Mouse (Mus musculus) midbrain, embryonic 15.5 days (tissue): Measurements from ENCODE around the gene Gucy2e. TPM values are rescaled to one million over a fixed set of nuclear protein-coding genes. Genes with fewer than 3 reads are reported as not detected.
A peak's percentile ranks its signal among the peaks of the same experiment; 100 is the strongest.

Experiments used
- ATAC-seq: fragments of 200-750 bp; cut with Nextera tagmentation; replicated peaks from 2 replicates; pipeline ENCODE4 v1.8.0; 2017; ENCODE audit warnings: moderate TSS enrichment
- H3K27ac ChIP-seq: fragments of 300-500 bp; sonication (generic); 2 replicates; pipeline ENCODE4 v1.5.1; 2015; ENCODE audit warnings: mild to moderate bottlenecking, inconsistent platforms
- H3K27me3 ChIP-seq: fragments of 300-500 bp; sonication (generic); replicated peaks from 2 replicates; pipeline ENCODE4 v1.6.1; 2015; ENCODE audit warnings: inconsistent platforms
- H3K36me3 ChIP-seq: fragments of 300-500 bp; sonication (generic); replicated peaks from 2 replicates; pipeline ENCODE4 v1.6.1; 2015; ENCODE audit warnings: inconsistent platforms
- H3K4me1 ChIP-seq: fragments of 300-500 bp; sonication (generic); 2 replicates; pipeline ENCODE4 v1.6.1; 2015; ENCODE audit warnings: inconsistent platforms
- H3K4me2 ChIP-seq: fragments of 300-500 bp; sonication (generic); 2 replicates; pipeline ENCODE4 v1.6.1; 2015; ENCODE audit warnings: inconsistent platforms, mild to moderate bottlenecking, moderate library complexity
- H3K4me3 ChIP-seq: fragments of 300-500 bp; sonication (generic); 2 replicates; pipeline ENCODE4 v1.5.1; 2015; ENCODE audit warnings: mild to moderate bottlenecking, inconsistent platforms
- H3K9ac ChIP-seq: fragments of 300-500 bp; sonication (generic); 2 replicates; pipeline ENCODE4 v1.6.1; 2015; ENCODE audit warnings: mild to moderate bottlenecking, inconsistent platforms
- H3K9me3 ChIP-seq: fragments of 300-500 bp; sonication (generic); 2 replicates; pipeline ENCODE4 v1.6.1; 2016; ENCODE audit warnings: inconsistent platforms
- WGBS: fragments of 180-500 bp; shearing (Covaris S2); methylation state at CpG from one replicate; pipeline ENCODE4 v1.1.7; 2015; ENCODE audit warnings: mixed read lengths; 5-methylcytosine and 5-hydroxymethylcytosine counted together
- polyA plus RNA-seq: library from polyadenylated mRNA; unstranded; fragments of >200 nt; fragmentation: Nextera tagmentation; extraction: Ambion mirVana; gene quantifications from 2 replicates; pipeline ENCODE4 v1.2.1, GENCODE M21; 2015

The Gucy2e gene
- polyA plus RNA-seq: 0.75 and 0.92 TPM in 2 replicates

DNA sequence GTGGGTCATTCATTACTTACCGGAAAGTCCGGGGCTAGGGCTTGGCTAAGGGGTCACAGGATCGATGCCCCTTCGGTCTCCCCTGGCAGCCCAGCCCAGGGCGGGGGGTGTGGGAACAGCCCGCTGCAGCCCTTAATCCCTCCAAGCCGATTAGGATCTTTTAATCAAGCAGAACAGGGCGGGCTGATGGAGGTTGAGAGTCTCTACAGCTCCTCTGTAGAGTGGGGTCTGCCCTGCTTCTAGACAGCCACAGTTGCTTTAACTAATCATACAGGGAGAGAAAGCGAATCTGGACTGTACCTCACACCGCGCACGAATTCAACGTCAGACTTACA lies at the start of gene Gucy2e:
Gucy2e (minus strand) TSS at position 111 of the 335 bp plus-strand sequence.
- Histone ChIP-seq H3K9ac (peak within 1 kb of the TSS; percentile 55), H3K27me3 (peaks cover 17% of the 10 kb centered on the region), H3K36me3 (no peaks in the 10 kb centered on the region), H3K4me3 (peak within 1 kb of the TSS; percentile 49), H3K4me2 (peak within 1 kb of the TSS; percentile 76), H3K9me3 (no peaks in the 10 kb centered on the region), H3K4me1 (peaks cover 21% of the 10 kb centered on the region), H3K27ac (peak within 1 kb of the TSS; percentile 88)
- 11% methylated on average over 13 of the region's 13 CpGs for WGBS
- ATAC-seq: no peak

DNA sequence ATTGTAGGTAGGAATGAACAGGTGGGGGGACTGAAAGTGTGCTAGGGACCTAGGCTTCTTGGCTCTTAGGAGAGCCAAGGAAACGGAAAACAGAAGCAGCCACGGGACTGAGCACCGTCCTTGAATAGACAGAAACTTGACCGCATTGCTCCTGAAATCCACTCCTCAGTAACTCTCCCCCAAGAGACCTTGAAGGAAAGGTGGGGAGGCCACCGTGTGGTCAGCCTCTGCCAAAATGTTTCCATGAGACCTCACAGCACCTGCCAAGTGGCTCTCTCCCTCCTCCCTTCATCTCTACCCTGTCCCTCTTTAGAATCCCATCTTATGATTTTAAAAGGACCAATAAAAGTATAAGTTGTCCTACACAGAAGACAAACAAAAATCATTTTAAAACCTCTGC lies 40.4 kb upstream of the Gucy2e start:
- no peak overlapping the region for H3K27ac ChIP-seq
- ATAC-seq: no peak
- H3K4me1 ChIP-seq: peaks cover 2% of the 10 kb centered on the region; the same call in 1 of the 2 replicates
- no peak overlapping the region for H3K4me3 ChIP-seq
- H3K9ac ChIP-seq: no peak overlapping the region
- no peaks in the 10 kb centered on the region for H3K27me3 ChIP-seq
- H3K36me3 ChIP-seq: no peaks in the 10 kb centered on the region
- H3K4me2 ChIP-seq: no peak overlapping the region
- no peaks in the 10 kb centered on the region for H3K9me3 ChIP-seq
- WGBS: 70% methylated on average over 5 of the region's 5 CpGs

DNA sequence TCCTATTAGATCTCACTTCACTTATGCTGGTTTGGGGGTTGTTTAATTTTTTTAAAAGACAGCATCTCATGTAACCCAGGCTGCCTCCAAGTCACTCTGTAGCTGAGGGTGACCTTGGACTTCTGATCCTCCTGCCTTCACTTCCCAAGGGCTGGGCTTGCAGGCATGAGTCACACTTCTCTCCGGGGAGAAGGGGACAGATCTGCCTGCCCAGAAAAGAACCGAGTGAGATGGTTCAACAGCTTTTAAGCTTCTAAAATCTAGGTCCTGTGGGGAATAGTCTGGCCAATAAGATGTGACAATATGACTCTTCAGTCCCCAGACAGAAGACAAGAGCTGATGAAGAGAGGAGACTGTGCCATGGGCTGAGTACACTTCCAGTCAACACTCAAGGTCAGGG lies 39.2 kb upstream of the Gucy2e start:
- WGBS: 67% methylated on average over 2 of the region's 2 CpGs
- Histone ChIP-seq H3K4me2 (no peak overlapping the region), H3K4me1 (peaks cover 4% of the 10 kb centered on the region; the same call in 1 of the 2 replicates), H3K27me3 (no peaks in the 10 kb centered on the region), H3K9me3 (no peaks in the 10 kb centered on the region), H3K36me3 (no peaks in the 10 kb centered on the region), H3K27ac (no peak overlapping the region), H3K9ac (no peak overlapping the region), H3K4me3 (no peak overlapping the region)
- ATAC-seq: no peak

DNA sequence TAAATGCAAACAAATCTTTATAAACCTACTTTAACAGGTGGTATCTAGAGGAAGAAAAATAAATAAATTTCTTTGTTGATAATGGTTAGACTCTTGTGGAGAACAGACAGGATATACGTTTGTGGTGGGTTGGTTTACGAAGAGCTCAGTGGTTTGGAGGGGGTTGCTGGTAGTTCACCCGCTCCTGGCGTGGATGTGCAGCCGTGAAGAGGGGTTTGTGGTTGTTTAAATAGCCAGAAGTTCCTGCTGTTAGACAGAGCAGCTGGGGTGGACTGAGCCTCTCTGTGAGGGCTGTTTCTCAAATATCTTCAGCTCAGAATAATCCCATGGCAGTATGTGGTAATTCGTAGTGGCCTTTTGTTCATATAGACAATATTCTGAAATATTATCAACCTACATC lies 38.8 kb upstream of the Gucy2e start:
- H3K4me1 ChIP-seq: peaks cover 4% of the 10 kb centered on the region; the same call in 1 of the 2 replicates
- H3K27ac ChIP-seq: no peak overlapping the region
- no peak overlapping the region for H3K4me2 ChIP-seq
- no peak overlapping the region for H3K9ac ChIP-seq
- no peaks in the 10 kb centered on the region for H3K9me3 ChIP-seq
- no peaks in the 10 kb centered on the region for H3K27me3 ChIP-seq
- WGBS: 77% methylated on average over 6 of the region's 6 CpGs
- no peak overlapping the region for H3K4me3 ChIP-seq
- no peak for ATAC-seq
- no peaks in the 10 kb centered on the region for H3K36me3 ChIP-seq

DNA sequence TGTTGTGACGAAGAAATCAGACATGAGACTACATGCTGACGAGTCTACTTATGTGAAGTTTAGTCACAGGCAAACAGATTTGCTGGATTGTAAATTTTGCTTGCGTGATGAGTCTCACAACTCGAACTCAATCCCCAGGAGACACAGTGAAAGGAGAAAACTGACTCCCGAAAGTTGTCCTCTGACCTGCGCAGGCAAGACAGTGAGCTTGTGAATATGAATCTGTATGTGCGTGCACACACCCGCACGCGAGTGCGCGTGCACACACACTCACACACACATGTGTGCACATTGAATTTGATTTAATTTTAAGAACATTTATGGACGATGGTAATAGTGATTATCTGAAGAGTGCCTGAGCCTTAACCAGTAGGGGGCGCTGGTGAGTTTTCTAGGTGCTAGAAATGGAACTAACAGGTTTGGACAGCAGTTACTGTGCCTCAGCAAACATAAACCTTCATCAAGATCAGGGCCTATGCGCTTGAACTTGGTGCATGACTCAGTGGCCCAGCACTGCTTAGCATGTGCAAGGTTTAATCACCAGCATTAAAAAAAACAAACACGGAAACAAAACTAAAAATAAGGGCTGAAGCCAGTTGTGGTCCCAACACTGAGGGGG lies 35.4 kb upstream of the Gucy2e start:
- ATAC-seq: no peak
- no peak overlapping the region for H3K27ac ChIP-seq
- H3K4me2 ChIP-seq: no peak overlapping the region
- no peak overlapping the region for H3K9ac ChIP-seq
- WGBS: 35% methylated on average over 16 of the region's 16 CpGs
- no peaks in the 10 kb centered on the region for H3K9me3 ChIP-seq
- 0 out of 2 replicates have a peak, but pooled peaks cover 2% of the 10 kb centered on the region for H3K27me3 ChIP-seq
- H3K4me3 ChIP-seq: no peak overlapping the region
- peaks cover 13% of the 10 kb centered on the region; the same call in 1 of the 2 replicates for H3K4me1 ChIP-seq
- H3K36me3 ChIP-seq: no peaks in the 10 kb centered on the region

DNA sequence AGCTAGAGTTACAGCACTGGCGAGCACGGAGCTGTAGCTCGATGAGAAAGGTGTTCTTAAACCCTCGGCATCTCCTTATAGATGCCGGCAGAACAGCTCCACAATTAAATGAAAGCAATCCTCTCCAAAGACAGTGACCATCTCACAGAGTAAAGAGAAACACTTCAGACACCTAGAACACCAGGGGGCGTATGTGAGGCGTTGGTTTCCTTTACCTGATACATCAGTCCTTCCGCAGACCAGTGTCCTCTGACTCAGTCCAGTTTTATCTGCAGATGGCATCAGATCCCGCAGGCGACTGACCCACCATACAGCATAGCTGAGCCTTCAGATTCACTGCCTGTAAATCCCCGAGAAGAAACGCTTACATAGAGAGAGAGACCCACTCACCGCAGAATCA lies 32.7 kb upstream of the Gucy2e start:
- Histone ChIP-seq H3K27ac (no peak overlapping the region), H3K4me3 (no peak overlapping the region), H3K27me3 (0 out of 2 replicates have a peak, but pooled peaks cover 2% of the 10 kb centered on the region), H3K4me2 (no peak overlapping the region), H3K9ac (0 out of 2 replicates have a peak overlapping the region, but pooled peaks have one; percentile 9), H3K36me3 (no peaks in the 10 kb centered on the region), H3K4me1 (peaks cover 27% of the 10 kb centered on the region), H3K9me3 (no peaks in the 10 kb centered on the region)
- 17% methylated on average over 13 of the region's 13 CpGs for WGBS
- no peak for ATAC-seq

DNA sequence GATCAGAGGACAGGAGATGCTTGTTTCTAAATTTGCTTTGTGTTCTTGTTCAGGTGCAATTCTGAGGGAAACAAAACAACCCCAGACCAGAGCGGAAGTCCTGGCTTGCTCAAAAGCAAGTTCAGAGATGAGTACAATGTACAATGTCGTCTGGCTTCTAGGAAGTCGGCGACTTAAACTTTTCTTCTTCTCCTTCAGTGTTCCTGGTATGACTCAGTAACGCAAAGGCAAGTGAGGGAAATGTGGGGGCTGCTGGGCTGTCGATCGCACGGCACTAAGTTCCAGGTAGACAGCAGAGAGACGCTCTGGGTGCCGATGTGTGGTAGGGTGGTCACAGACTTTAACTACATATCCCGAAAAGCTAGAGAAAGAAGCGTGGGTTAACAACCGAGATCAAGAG lies 31.3 kb upstream of the Gucy2e start:
- no peak overlapping the region for H3K4me3 ChIP-seq
- WGBS: 88% methylated on average over 13 of the region's 13 CpGs
- H3K27me3 ChIP-seq: 0 out of 2 replicates have a peak, but pooled peaks cover 2% of the 10 kb centered on the region
- ATAC-seq: no peak
- H3K4me1 ChIP-seq: peaks cover 27% of the 10 kb centered on the region
- no peak overlapping the region for H3K9ac ChIP-seq
- H3K27ac ChIP-seq: no peak overlapping the region
- H3K4me2 ChIP-seq: no peak overlapping the region
- no peaks in the 10 kb centered on the region for H3K9me3 ChIP-seq
- no peaks in the 10 kb centered on the region for H3K36me3 ChIP-seq

DNA sequence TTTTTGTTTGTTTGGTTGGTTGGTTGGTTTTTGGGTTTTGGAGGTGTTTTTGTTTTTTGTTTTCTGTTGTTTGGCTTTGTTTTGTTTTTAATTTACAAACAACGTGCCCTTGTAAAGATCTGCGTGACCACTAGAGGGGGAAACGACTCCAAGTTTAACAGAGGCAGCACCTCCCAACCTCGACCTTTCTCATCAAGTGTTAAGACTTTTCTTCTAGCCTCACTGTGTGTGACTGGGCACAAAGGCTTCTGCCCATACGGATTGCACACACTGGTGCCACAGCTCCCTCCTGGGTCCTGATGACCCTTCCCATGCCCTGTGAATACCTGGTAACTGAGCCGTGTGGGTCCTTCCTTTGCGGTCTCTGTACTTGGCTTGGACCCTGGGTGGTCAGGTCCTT lies 30.5 kb upstream of the Gucy2e start:
- no peak for ATAC-seq

DNA sequence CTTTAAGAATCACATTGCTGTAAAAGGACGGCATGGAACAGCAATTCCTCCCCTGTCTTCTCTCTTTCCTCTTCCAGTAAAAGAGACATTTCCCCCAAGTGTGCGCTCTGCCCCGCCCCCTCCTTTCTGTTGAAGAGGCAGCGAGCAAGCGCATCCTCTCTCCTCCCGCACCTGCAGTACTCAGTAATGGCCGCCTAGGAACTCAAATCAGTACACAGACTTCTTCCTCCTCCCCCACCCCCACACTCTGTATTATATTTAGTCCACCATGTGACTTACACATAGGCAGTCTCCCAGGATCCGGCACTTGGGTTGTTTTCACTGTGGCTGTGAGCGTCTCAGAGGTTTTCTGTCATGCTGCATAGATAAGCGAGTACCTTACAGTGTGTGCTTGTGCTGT lies 29.4 kb upstream of the Gucy2e start:
- WGBS: 13% methylated on average over 10 of the region's 10 CpGs
- peak; percentile 92 for ATAC-seq
- H3K36me3 ChIP-seq: no peaks in the 10 kb centered on the region
- peak overlapping the region; percentile 41 for H3K4me2 ChIP-seq
- 0 out of 2 replicates have a peak, but pooled peaks cover 2% of the 10 kb centered on the region for H3K27me3 ChIP-seq
- no peak overlapping the region for H3K9ac ChIP-seq
- H3K4me3 ChIP-seq: peak overlapping the region; percentile 16
- H3K9me3 ChIP-seq: no peaks in the 10 kb centered on the region
- peak overlapping the region; percentile 73 for H3K27ac ChIP-seq
- peaks cover 23% of the 10 kb centered on the region for H3K4me1 ChIP-seq

More for the DNA sequence above, 30.5 kb upstream of the Gucy2e start:
- Histone ChIP-seq H3K27me3 (0 out of 2 replicates have a peak, but pooled peaks cover 2% of the 10 kb centered on the region), H3K9me3 (no peaks in the 10 kb centered on the region), H3K4me1 (peaks cover 26% of the 10 kb centered on the region), H3K9ac (no peak overlapping the region), H3K36me3 (no peaks in the 10 kb centered on the region), H3K27ac (0 out of 2 replicates have a peak overlapping the region, but pooled peaks have one; percentile 73), H3K4me2 (no peak overlapping the region), H3K4me3 (no peak overlapping the region)
- WGBS: 27% methylated on average over 7 of the region's 7 CpGs

DNA sequence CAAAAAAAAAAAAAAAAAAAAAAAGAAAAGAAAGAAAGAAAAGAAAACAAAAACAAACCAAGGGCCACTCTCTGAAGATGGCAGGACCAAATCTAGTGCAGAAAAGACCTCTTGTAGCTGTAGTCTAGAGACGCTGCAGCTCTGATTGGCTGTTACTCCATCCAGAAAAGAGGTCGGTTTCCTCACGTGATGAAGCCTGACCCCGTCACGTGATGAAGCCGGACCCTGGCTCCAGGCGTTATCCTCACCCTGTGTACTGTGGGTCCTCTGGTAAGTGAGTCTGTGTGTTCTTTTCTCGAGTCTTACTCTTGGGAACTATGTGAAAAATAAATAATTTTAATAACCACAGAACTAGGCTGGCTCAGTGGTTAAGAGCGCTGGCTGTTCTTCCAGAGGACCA lies 28.6 kb upstream of the Gucy2e start:
- Histone ChIP-seq H3K36me3 (no peaks in the 10 kb centered on the region), H3K9ac (no peak overlapping the region), H3K27me3 (0 out of 2 replicates have a peak, but pooled peaks cover 2% of the 10 kb centered on the region), H3K9me3 (no peaks in the 10 kb centered on the region), H3K4me3 (no peak overlapping the region), H3K4me2 (no peak overlapping the region), H3K27ac (peak overlapping the region; percentile 73), H3K4me1 (peaks cover 23% of the 10 kb centered on the region)
- ATAC-seq: no peak
- WGBS: 75% methylated on average over 9 of the region's 9 CpGs

DNA sequence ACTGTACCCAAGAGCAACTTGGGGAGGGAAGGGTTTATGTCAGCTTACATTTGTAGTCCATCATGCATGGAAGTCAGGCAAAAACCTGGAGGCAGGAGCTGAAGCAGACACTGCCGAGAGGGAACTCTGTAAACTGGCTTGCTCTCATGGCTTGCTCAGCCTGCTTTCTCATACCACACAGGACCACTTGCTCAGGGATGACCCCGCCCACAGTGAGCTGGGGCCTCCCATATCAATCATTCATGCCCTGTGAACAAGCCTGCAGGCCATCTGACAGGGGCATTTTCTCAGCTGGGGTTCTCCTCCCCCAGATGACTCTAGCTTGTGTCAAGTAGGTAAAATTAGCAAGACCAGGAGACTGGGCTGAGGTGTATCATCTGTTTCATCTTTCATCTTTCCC lies 27.4 kb upstream of the Gucy2e start:
- ATAC-seq: no peak
- no peak overlapping the region for H3K27ac ChIP-seq
- no peak overlapping the region for H3K4me2 ChIP-seq
- H3K9me3 ChIP-seq: no peaks in the 10 kb centered on the region
- no peak overlapping the region for H3K9ac ChIP-seq
- 75% methylated on average over 2 of the region's 2 CpGs for WGBS
- no peaks in the 10 kb centered on the region for H3K36me3 ChIP-seq
- 0 out of 2 replicates have a peak, but pooled peaks cover 2% of the 10 kb centered on the region for H3K27me3 ChIP-seq
- H3K4me1 ChIP-seq: peaks cover 21% of the 10 kb centered on the region
- no peak overlapping the region for H3K4me3 ChIP-seq

DNA sequence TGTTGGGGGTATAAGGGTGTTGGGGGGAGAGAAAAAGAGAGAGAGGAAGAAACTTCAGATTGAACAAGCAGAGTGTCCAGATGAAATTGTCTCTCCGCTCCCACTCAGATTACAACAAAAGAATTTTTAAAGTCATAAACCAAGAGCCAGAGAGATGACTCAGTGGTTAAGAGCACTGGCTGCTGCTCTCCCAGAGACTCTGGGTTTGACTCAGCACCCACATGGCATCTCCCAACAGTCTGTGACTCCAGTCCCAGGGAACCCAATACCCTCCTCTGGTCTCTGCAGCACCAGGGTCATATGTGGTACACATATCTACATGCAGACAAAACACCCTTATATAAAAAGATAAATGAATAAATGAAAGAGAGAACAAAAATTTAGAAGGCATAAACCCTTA lies 23.3 kb upstream of the Gucy2e start:
- Histone ChIP-seq H3K36me3 (no peaks in the 10 kb centered on the region), H3K27me3 (no peaks in the 10 kb centered on the region), H3K27ac (no peak overlapping the region), H3K4me3 (no peak overlapping the region), H3K4me2 (no peak overlapping the region), H3K9me3 (no peaks in the 10 kb centered on the region), H3K9ac (no peak overlapping the region), H3K4me1 (no peaks in the 10 kb centered on the region)
- 89% methylated on average over 1 of the region's 1 CpGs for WGBS
- no peak for ATAC-seq

DNA sequence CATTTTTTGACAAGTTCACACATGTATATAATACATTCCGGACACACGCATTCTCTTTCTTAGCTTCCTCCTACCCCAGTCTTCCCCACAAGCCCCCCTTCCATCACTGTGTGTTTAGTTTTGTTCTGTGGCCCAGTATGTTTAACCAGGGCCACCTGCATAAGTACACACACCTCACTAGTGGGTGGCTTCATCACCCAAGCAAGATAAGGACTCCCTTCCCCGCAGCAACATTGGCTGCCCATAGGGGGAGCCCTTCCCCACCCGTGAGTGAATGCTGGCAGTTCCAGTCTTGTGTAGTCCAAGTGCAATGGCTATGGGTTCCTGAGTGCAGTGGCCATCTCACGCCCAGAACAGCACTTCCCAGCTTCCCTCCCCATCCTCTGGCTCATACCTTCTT lies 21.5 kb upstream of the Gucy2e start:
- WGBS: 57% methylated on average over 5 of the region's 5 CpGs
- H3K4me2 ChIP-seq: no peak overlapping the region
- no peak overlapping the region for H3K27ac ChIP-seq
- H3K9ac ChIP-seq: no peak overlapping the region
- H3K36me3 ChIP-seq: no peaks in the 10 kb centered on the region
- H3K27me3 ChIP-seq: no peaks in the 10 kb centered on the region
- ATAC-seq: no peak
- no peak overlapping the region for H3K4me3 ChIP-seq
- no peaks in the 10 kb centered on the region for H3K9me3 ChIP-seq
- H3K4me1 ChIP-seq: no peaks in the 10 kb centered on the region; the same call in 1 of the 2 replicates
